Comparison of ENCODE assay signal across 8 mouse cellular contexts in genomic region chr2:30205629-30206357, GRCm38 (mm10). TPM values are rescaled to one million over a fixed set of nuclear protein-coding genes. Genes with fewer than 3 reads are reported as not detected.
A peak's percentile ranks its signal among the peaks of the same experiment; 100 is the strongest.
DNase-seq lines count a peak whose midpoint lies in the region; ATAC-seq and TF ChIP-seq lines count a peak whose summit lies in the region.

Gene Kyat1, minus strand, starts transcription at chr2:30205847.

- H3K27me3 ChIP-seq in ES-Bruce4 (ENCODE audit: control insufficient read depth, insufficient read depth, low read length, poor library complexity, severe bottlenecking) = no peaks in the 10 kb centered on the region
- no peaks in the 10 kb centered on the region for H3K27me3 ChIP-seq in forebrain, embryonic 13.5 days
- H3K27me3 ChIP-seq in liver, postnatal 0 days (ENCODE audit: insufficient read depth, low read length) = no peaks in the 10 kb centered on the region
- H3K27me3 ChIP-seq in neural tube, embryonic 14.5 days (ENCODE audit: control insufficient read depth, insufficient read depth, low read length) = no peaks in the 10 kb centered on the region

- peak within 1 kb of the TSS; percentile 32 for H3K9ac ChIP-seq in ES-Bruce4 (ENCODE audit: low read depth, poor library complexity, severe bottlenecking)
- H3K9ac ChIP-seq in forebrain, embryonic 13.5 days = peak within 1 kb of the TSS; percentile 74
- H3K9ac ChIP-seq in liver, postnatal 0 days (replicated peaks) = peak within 1 kb of the TSS; percentile 77
- H3K9ac ChIP-seq in neural tube, embryonic 14.5 days (replicated peaks; ENCODE audit: low read depth, low read length) = peak within 1 kb of the TSS; percentile 58

- no peaks in the 10 kb centered on the region for H3K36me3 ChIP-seq in ES-Bruce4 (ENCODE audit: control insufficient read depth, insufficient read depth, low read length, poor library complexity, severe bottlenecking)
- no peaks in the 10 kb centered on the region for H3K36me3 ChIP-seq in forebrain, embryonic 13.5 days (ENCODE audit: poor library complexity, severe bottlenecking)
- H3K36me3 ChIP-seq in liver, postnatal 0 days (replicated peaks; ENCODE audit: insufficient read depth, low read length) = no peaks in the 10 kb centered on the region
- no peaks in the 10 kb centered on the region for H3K36me3 ChIP-seq in neural tube, embryonic 14.5 days (ENCODE audit: control insufficient read depth, insufficient read depth, low read length)

- peak; percentile 94 for ATAC-seq in cerebellum, adult (ENCODE audit: insufficient number of reproducible peaks, low FRiP score, low TSS enrichment)
- ATAC-seq in forebrain, embryonic 13.5 days = peak; percentile 99
- ATAC-seq in liver, postnatal 0 days = peak; percentile 88
- ATAC-seq in neural tube, embryonic 14.5 days (ENCODE audit: low read depth) = peak; percentile 98

- WGBS in forebrain, embryonic 13.5 days = under 1% methylated on average over 44 of the region's 44 CpGs
- WGBS in large intestine, adult 2 months = under 1% methylated on average over 44 of the region's 44 CpGs
- 1% methylated on average over 44 of the region's 44 CpGs for WGBS in liver, postnatal 0 days (ENCODE audit: insufficient replicate concordance)
- WGBS in neural tube, embryonic 14.5 days = under 1% methylated on average over 44 of the region's 44 CpGs

- peak within 1 kb of the TSS; percentile 85 for H3K4me2 ChIP-seq in forebrain, embryonic 13.5 days
- H3K4me2 ChIP-seq in liver, postnatal 0 days (ENCODE audit: low read depth, low read length) = peak within 1 kb of the TSS; percentile 95
- H3K4me2 ChIP-seq in neural tube, embryonic 14.5 days (ENCODE audit: low read depth, low read length) = peak within 1 kb of the TSS; percentile 63

- peak within 1 kb of the TSS; percentile 85 for H3K4me3 ChIP-seq in ES-Bruce4 (ENCODE audit: low read depth, low read length)
- peak within 1 kb of the TSS; percentile 69 for H3K4me3 ChIP-seq in forebrain, embryonic 13.5 days
- H3K4me3 ChIP-seq in liver, postnatal 0 days (ENCODE audit: low read depth, low read length) = peak within 1 kb of the TSS; percentile 80
- H3K4me3 ChIP-seq in neural tube, embryonic 14.5 days (ENCODE audit: low read depth, low read length) = peak within 1 kb of the TSS; percentile 58

- no peak for TF ChIP-seq CTCF in ES-Bruce4 (IDR thresholded peaks at IDR 0.05; ENCODE audit: low read depth, low read length)
- TF ChIP-seq CTCF in liver, postnatal 0 days (IDR thresholded peaks at IDR 0.05; ENCODE audit: low read depth) = no peak

- H3K27ac ChIP-seq in ES-Bruce4 (ENCODE audit: insufficient read depth, low read length) = no peak within 1 kb of the TSS
- peak within 1 kb of the TSS; percentile 45 for H3K27ac ChIP-seq in forebrain, embryonic 13.5 days
- peak within 1 kb of the TSS; percentile 93 for H3K27ac ChIP-seq in liver, postnatal 0 days (ENCODE audit: low read depth)
- peak within 1 kb of the TSS; percentile 76 for H3K27ac ChIP-seq in neural tube, embryonic 14.5 days (ENCODE audit: low read depth, low read length)

- peaks cover 2% of the 10 kb centered on the region for H3K4me1 ChIP-seq in ES-Bruce4 (ENCODE audit: control insufficient read depth, insufficient read depth, low read length)
- H3K4me1 ChIP-seq in forebrain, embryonic 13.5 days = peaks cover 16% of the 10 kb centered on the region
- H3K4me1 ChIP-seq in liver, postnatal 0 days (ENCODE audit: insufficient read depth) = peaks cover 16% of the 10 kb centered on the region
- peaks cover 12% of the 10 kb centered on the region for H3K4me1 ChIP-seq in neural tube, embryonic 14.5 days (ENCODE audit: control insufficient read depth, insufficient read depth, low read length)

- peak; percentile 66 for TF ChIP-seq POLR2A in ES-Bruce4 (IDR thresholded peaks at IDR 0.05; ENCODE audit: insufficient read depth, low read length)

- no peak for TF ChIP-seq EP300 in ES-Bruce4 (IDR thresholded peaks at IDR 0.05; ENCODE audit: insufficient read depth, low read depth, low read length)
- 0 out of 2 replicates have a peak, but pooled peaks have one; percentile 34 for TF ChIP-seq EP300 in liver, postnatal 0 days (IDR thresholded peaks at IDR 0.05; ENCODE audit: low read depth)

- H3K9me3 ChIP-seq in ES-Bruce4 (replicated peaks; ENCODE audit: control insufficient read depth, insufficient read depth, low read length, poor library complexity, severe bottlenecking) = no peaks in the 10 kb centered on the region
- H3K9me3 ChIP-seq in forebrain, embryonic 13.5 days (replicated peaks) = no peaks in the 10 kb centered on the region
- H3K9me3 ChIP-seq in liver, postnatal 0 days (ENCODE audit: low read length) = no peaks in the 10 kb centered on the region
- H3K9me3 ChIP-seq in neural tube, embryonic 14.5 days (ENCODE audit: control insufficient read depth, low read length) = no peaks in the 10 kb centered on the region

- peak; percentile 95 to 96 for DNase-seq in heart, postnatal 10 days
- peak; percentile 98 for DNase-seq in large intestine, adult 2 months (ENCODE audit: low read depth, low spot score)
- peak; percentile 94 for DNase-seq in liver, postnatal 0 days
- peak; percentile 92 for DNase-seq in testis, postnatal 10 days (ENCODE audit: low spot score)

- intact Hi-C loops in heart, postnatal 10 days (cut with DNase I) = loop anchor here (1.0 to 2.0 kb wide), 2 partner anchors 32 to 65 kb away; partner anchors contain the start of gene Lrrc8a

RNA-seq across cellular contexts. Expression of gene Kyat1, which starts in this region (rescaled TPM):
- polyA plus RNA-seq in ES-Bruce4 (2011; ENCODE audit: insufficient read depth, insufficient read length, low read depth, missing spikeins) = 9.6 and 12.3 TPM in 2 replicates
- 11.6 and 12.4 TPM in 2 replicates for polyA plus RNA-seq in forebrain, embryonic 13.5 days (2015; fragmentation: Nextera tagmentation; extraction: Ambion mirVana)
- total RNA-seq in heart, postnatal 10 days (2021) = 10 to 100 TPM; 44.5 to 44.6 TPM
- polyA plus RNA-seq in large intestine, adult 2 months (2012; rRNA removed) = 19.6 and 53.2 TPM in 2 replicates
- 32.2 and 32.3 TPM in 2 replicates for polyA plus RNA-seq in liver, postnatal 0 days (2015; fragmentation: Nextera tagmentation; extraction: Ambion mirVana)
- polyA plus RNA-seq in neural tube, embryonic 14.5 days (2014; fragmentation: Nextera tagmentation; extraction: Ambion mirVana) = 14.5 and 19.5 TPM in 2 replicates
